Mouse (Mus musculus): Measurements from ENCODE around the gene Lzic.

Lzic gene

GRCm38 (mm10) chr4:149484566-149484965 lies 463 bp upstream of the Lzic start:
- DNase-seq (ENCODE audit: low spot score), result peak; percentile 74

GRCm38 (mm10) chr4:149485825-149486206 lies 787 bp downstream of the Lzic start:
- DNase-seq (ENCODE audit: low spot score), result peak; percentile 70

GRCm38 (mm10) chr4:149487729-149488128 lies 2.7 kb downstream of the Lzic start:
- no peak for DNase-seq (ENCODE audit: low spot score)

- DNase-seq (ENCODE audit: low spot score), result no peak
Observed at GRCm38 (mm10) chr4:149489415-149490240, 4.6 kb downstream of the Lzic start.

- DNase-seq (ENCODE audit: low spot score), result no peak
Observed at GRCm38 (mm10) chr4:149491151-149491550, 6.1 kb downstream of the Lzic start.

GRCm38 (mm10) chr4:149496612-149497011 lies 11.6 kb downstream of the Lzic start:
- DNase-seq (ENCODE audit: low spot score), result no peak

GRCm38 (mm10) chr4:149498901-149499300 lies 13.9 kb downstream of the Lzic start:
- DNase-seq (ENCODE audit: low spot score), result no peak

- no peak for DNase-seq (ENCODE audit: low spot score)
Observed at GRCm38 (mm10) chr4:149499790-149500189, 14.8 kb downstream of the Lzic start.

- no peak for DNase-seq (ENCODE audit: low spot score)
Observed at GRCm38 (mm10) chr4:149504363-149504762, 19.3 kb downstream of the Lzic start.

- DNase-seq (ENCODE audit: low spot score), result no peak
Observed at GRCm38 (mm10) chr4:149504858-149505257, 19.8 kb downstream of the Lzic start.

GRCm38 (mm10) chr4:149505261-149505967 lies 20.4 kb downstream of the Lzic start:
- no peak for DNase-seq (ENCODE audit: low spot score)

GRCm38 (mm10) chr4:149506904-149507303 lies 21.9 kb downstream of the Lzic start:
- DNase-seq (ENCODE audit: low spot score), result no peak

GRCm38 (mm10) chr4:149511221-149511646 lies 26.2 kb downstream of the Lzic start:
- DNase-seq (ENCODE audit: low spot score), result peak; percentile 13

- no peak for DNase-seq (ENCODE audit: low spot score)
Observed at GRCm38 (mm10) chr4:149512072-149512471, 27.0 kb downstream of the Lzic start.

- DNase-seq (ENCODE audit: low spot score), result no peak
Observed at GRCm38 (mm10) chr4:149515706-149516105, 30.7 kb downstream of the Lzic start.

GRCm38 (mm10) chr4:149517868-149518340 lies 32.9 kb downstream of the Lzic start, which contains the start of gene Ctnnbip1:
TSS of gene Ctnnbip1 (plus strand) at chr4:149518236.
- DNase-seq (ENCODE audit: low spot score), result peak; percentile 97

GRCm38 (mm10) chr4:149518351-149519220 lies 33.6 kb downstream of the Lzic start:
- DNase-seq (ENCODE audit: low spot score), result no peak

GRCm38 (mm10) chr4:149521258-149521657 lies 36.2 kb downstream of the Lzic start:
- DNase-seq (ENCODE audit: low spot score), result no peak

GRCm38 (mm10) chr4:149523961-149524360 lies 38.9 kb downstream of the Lzic start:
- DNase-seq (ENCODE audit: low spot score), result no peak

GRCm38 (mm10) chr4:149525170-149525569 lies 40.1 kb downstream of the Lzic start:
- no peak for DNase-seq (ENCODE audit: low spot score)

- DNase-seq (ENCODE audit: low spot score), result no peak
Observed at GRCm38 (mm10) chr4:149525811-149526210, 40.8 kb downstream of the Lzic start.

GRCm38 (mm10) chr4:149526330-149526729 lies 41.3 kb downstream of the Lzic start:
- DNase-seq (ENCODE audit: low spot score), result no peak
